Mouse (Mus musculus) hindbrain, embryonic 11.5 days (tissue): ENCODE measurements around the gene Pde4d. TPM values are rescaled to one million over a fixed set of nuclear protein-coding genes. Genes with fewer than 3 reads are reported as not detected.

ENCODE experiments used
- ATAC-seq: fragments of 200-750 bp; cut with Nextera tagmentation; 2 replicates; pipeline ENCODE4 v1.8.0; 2017; ENCODE audit warnings: mild to moderate bottlenecking, moderate TSS enrichment, moderate library complexity; ENCODE audit not compliant: low FRiP score
- DNase-seq: peaks from one replicate; pipeline ENCODE4 v3.0.0-alpha.2; 2015; ENCODE audit warnings: low spot score
- H3K27ac ChIP-seq: fragments of 300-500 bp; sonication (generic); 2 replicates; pipeline ENCODE4 v1.5.1; 2014; ENCODE audit warnings: mild to moderate bottlenecking, low read depth, low read length
- H3K27me3 ChIP-seq: fragments of 300-500 bp; sonication (generic); 2 replicates; pipeline ENCODE4 v1.6.1; 2014; ENCODE audit warnings: mild to moderate bottlenecking, low read length, moderate library complexity, mixed read lengths; ENCODE audit not compliant: control insufficient read depth, insufficient read depth
- H3K36me3 ChIP-seq: fragments of 300-500 bp; sonication (generic); 2 replicates; pipeline ENCODE4 v1.6.1; 2014; ENCODE audit warnings: mild to moderate bottlenecking, low read length, moderate library complexity, mixed read lengths; ENCODE audit not compliant: control insufficient read depth, insufficient read depth
- H3K4me1 ChIP-seq: fragments of 300-500 bp; sonication (generic); replicated peaks from 2 replicates; pipeline ENCODE4 v1.6.1; 2014; ENCODE audit warnings: low read length, mixed read lengths; ENCODE audit not compliant: control insufficient read depth, insufficient read depth
- H3K4me2 ChIP-seq: fragments of 300-500 bp; sonication (generic); replicated peaks from 2 replicates; pipeline ENCODE4 v1.6.1; 2014; ENCODE audit warnings: mild to moderate bottlenecking, low read depth, low read length
- H3K4me3 ChIP-seq: fragments of 300-500 bp; sonication (generic); 2 replicates; pipeline ENCODE4 v1.5.1; 2014; ENCODE audit warnings: low read depth, low read length
- H3K9ac ChIP-seq: fragments of 300-500 bp; sonication (generic); 2 replicates; pipeline ENCODE4 v1.6.1; 2014; ENCODE audit warnings: low read depth, low read length
- H3K9me3 ChIP-seq: fragments of 300-500 bp; sonication (generic); 2 replicates; pipeline ENCODE4 v1.6.1; 2016; ENCODE audit warnings: low read length; ENCODE audit not compliant: control insufficient read depth
- WGBS: fragments of 180-500 bp; shearing (Covaris S2); extraction: QIAGEN DNeasy Blood & Tissue Kit; methylation state at CpG from one replicate; pipeline ENCODE4 v1.1.7; 2014; 5-methylcytosine and 5-hydroxymethylcytosine counted together
- polyA plus RNA-seq: library from polyadenylated mRNA; unstranded; fragments of >200 nt; fragmentation: Nextera tagmentation; extraction: Ambion mirVana; gene quantifications from 2 replicates; pipeline ENCODE4 v1.2.1, GENCODE M21; 2014

The Pde4d gene
- polyA plus RNA-seq, result 11.5 and 18.3 TPM in 2 replicates

GRCm38 (mm10) chr13:108449116-108450097 is at the start of gene Pde4d:
Gene Pde4d, plus strand, starts transcription at chr13:108449948.
- ATAC-seq, result no peak

GRCm38 (mm10) chr13:108403197-108403596 is 46.6 kb upstream of the Pde4d start:
- Histone ChIP-seq H3K36me3 (no peaks in the 10 kb centered on the region), H3K9me3 (no peaks in the 10 kb centered on the region), H3K4me2 (no peak overlapping the region), H3K4me1 (no peaks in the 10 kb centered on the region), H3K27ac (no peak overlapping the region), H3K4me3 (no peak overlapping the region), H3K9ac (no peak overlapping the region), H3K27me3 (no peaks in the 10 kb centered on the region)
- DNase-seq, result no peak
- 89% methylated on average over 5 of the region's 5 CpGs for WGBS
- no peak for ATAC-seq

More at GRCm38 (mm10) chr13:108449116-108450097, at the start of gene Pde4d:
- Histone ChIP-seq H3K9ac (no peak within 1 kb of the TSS), H3K9me3 (no peaks in the 10 kb centered on the region), H3K36me3 (no peaks in the 10 kb centered on the region), H3K27me3 (no peaks in the 10 kb centered on the region), H3K4me3 (no peak within 1 kb of the TSS), H3K27ac (no peak within 1 kb of the TSS), H3K4me2 (no peak within 1 kb of the TSS), H3K4me1 (no peaks in the 10 kb centered on the region)
- DNase-seq, result no peak
- WGBS, result 58% methylated on average over 10 of the region's 10 CpGs

GRCm38 (mm10) chr13:108404372-108404771 is 45.4 kb upstream of the Pde4d start:
- Histone ChIP-seq H3K36me3 (no peaks in the 10 kb centered on the region), H3K27me3 (no peaks in the 10 kb centered on the region), H3K27ac (no peak overlapping the region), H3K9ac (no peak overlapping the region), H3K9me3 (no peaks in the 10 kb centered on the region), H3K4me1 (no peaks in the 10 kb centered on the region), H3K4me2 (no peak overlapping the region), H3K4me3 (no peak overlapping the region)
- no peak for DNase-seq
- 88% methylated on average over 4 of the region's 4 CpGs for WGBS
- ATAC-seq, result no peak

- ATAC-seq, result no peak
- H3K4me2 ChIP-seq, result no peak overlapping the region
- WGBS, result 70% methylated on average over 2 of the region's 2 CpGs
Observed at GRCm38 (mm10) chr13:108415464-108415863, 34.3 kb upstream of the Pde4d start.

GRCm38 (mm10) chr13:108418741-108419507 is 30.8 kb upstream of the Pde4d start:
- DNase-seq (no peak), ATAC-seq (no peak)
- Histone ChIP-seq H3K36me3 (no peaks in the 10 kb centered on the region), H3K4me1 (no peaks in the 10 kb centered on the region), H3K4me3 (no peak overlapping the region), H3K27ac (no peak overlapping the region), H3K27me3 (no peaks in the 10 kb centered on the region), H3K9ac (no peak overlapping the region), H3K4me2 (no peak overlapping the region), H3K9me3 (no peaks in the 10 kb centered on the region)
- 86% methylated on average over 1 of the region's 1 CpGs for WGBS

More at GRCm38 (mm10) chr13:108415464-108415863, 34.3 kb upstream of the Pde4d start:
- no peak for DNase-seq
- H3K4me3 ChIP-seq, result no peak overlapping the region
- H3K9me3 ChIP-seq, result no peaks in the 10 kb centered on the region
- no peaks in the 10 kb centered on the region for H3K27me3 ChIP-seq
- H3K27ac ChIP-seq, result no peak overlapping the region
- H3K36me3 ChIP-seq, result no peaks in the 10 kb centered on the region
- H3K9ac ChIP-seq, result no peak overlapping the region
- H3K4me1 ChIP-seq, result no peaks in the 10 kb centered on the region

GRCm38 (mm10) chr13:108426322-108426721 is 23.4 kb upstream of the Pde4d start:
- Histone ChIP-seq H3K9me3 (no peaks in the 10 kb centered on the region), H3K27ac (no peak overlapping the region), H3K4me3 (no peak overlapping the region), H3K4me2 (no peak overlapping the region), H3K9ac (no peak overlapping the region), H3K27me3 (no peaks in the 10 kb centered on the region), H3K4me1 (no peaks in the 10 kb centered on the region), H3K36me3 (no peaks in the 10 kb centered on the region)
- DNase-seq (no peak), ATAC-seq (no peak)
- WGBS, result 69% methylated on average over 5 of the region's 5 CpGs

GRCm38 (mm10) chr13:108428809-108429208 is 20.9 kb upstream of the Pde4d start:
- H3K27me3 ChIP-seq, result no peaks in the 10 kb centered on the region
- H3K9ac ChIP-seq, result no peak overlapping the region
- H3K4me2 ChIP-seq, result no peak overlapping the region
- WGBS, result 85% methylated on average over 6 of the region's 6 CpGs
- ATAC-seq, result no peak
- no peak for DNase-seq
- H3K4me3 ChIP-seq, result no peak overlapping the region
- no peaks in the 10 kb centered on the region for H3K4me1 ChIP-seq
- no peak overlapping the region for H3K27ac ChIP-seq
- no peaks in the 10 kb centered on the region for H3K36me3 ChIP-seq
- H3K9me3 ChIP-seq, result no peaks in the 10 kb centered on the region

GRCm38 (mm10) chr13:108429623-108430022 is 20.1 kb upstream of the Pde4d start:
- no peaks in the 10 kb centered on the region for H3K9me3 ChIP-seq
- no peak for ATAC-seq
- H3K4me2 ChIP-seq, result no peak overlapping the region
- H3K36me3 ChIP-seq, result no peaks in the 10 kb centered on the region
- 83% methylated on average over 2 of the region's 2 CpGs for WGBS
- H3K27ac ChIP-seq, result no peak overlapping the region
- no peak for DNase-seq
- no peaks in the 10 kb centered on the region for H3K27me3 ChIP-seq
- H3K9ac ChIP-seq, result no peak overlapping the region
- H3K4me3 ChIP-seq, result no peak overlapping the region
- no peaks in the 10 kb centered on the region for H3K4me1 ChIP-seq
